Mouse (Mus musculus): ENCODE measurements around the gene C2cd5. TPM values are rescaled to one million over a fixed set of nuclear protein-coding genes. Genes with fewer than 3 reads are reported as not detected.

C2cd5 gene
- polyA plus RNA-seq, 1 experiment from 2014 or later: 48.1 TPM

- Histone ChIP-seq H3K36me3 (peaks cover 8% of the 10 kb centered on the region; the same call in 1 of the 2 replicates), H3K27me3 (replicated peaks) (no peaks in the 10 kb centered on the region), H3K27ac (no peak overlapping the region), H3K9me3 (no peaks in the 10 kb centered on the region), H3K4me1 (peaks cover 22% of the 10 kb centered on the region), H3K4me2 (replicated peaks) (peak overlapping the region; percentile 86), H3K9ac (peak overlapping the region; percentile 36; the same call in 1 of the 2 replicates), H3K4me3 (peak overlapping the region; percentile 76)
- 57% methylated on average over 10 of the region's 10 CpGs for WGBS
- no peak for ATAC-seq (ENCODE audit: low FRiP score, low read depth)
Observed at GRCm38 (mm10) chr6:142962476-142962875, 137.5 kb downstream of the C2cd5 start.

- Histone ChIP-seq H3K27ac (no peak overlapping the region), H3K4me1 (peaks cover 22% of the 10 kb centered on the region), H3K36me3 (peaks cover 8% of the 10 kb centered on the region; the same call in 1 of the 2 replicates), H3K9me3 (no peaks in the 10 kb centered on the region), H3K4me3 (peak overlapping the region; percentile 76), H3K4me2 (replicated peaks) (peak overlapping the region; percentile 86), H3K27me3 (replicated peaks) (no peaks in the 10 kb centered on the region), H3K9ac (0 out of 2 replicates have a peak overlapping the region, but pooled peaks have one; percentile 6)
- ATAC-seq (ENCODE audit: low FRiP score, low read depth): no peak
- 64% methylated on average over 9 of the region's 9 CpGs for whole genome bisulfite sequencing
Observed at GRCm38 (mm10) chr6:142961721-142962455, 138.1 kb downstream of the C2cd5 start.

Other genes with a start within 250 kb of the C2cd5 start
- 11.6 and 12.8 TPM in 2 replicates for gene St8sia1, start 135.7 kb downstream of the C2cd5 start, polyA plus RNA-seq (2016; fragmentation: Nextera tagmentation; extraction: Ambion mirVana)
- 37.8 and 40.8 TPM in 2 replicates for gene Etnk1, start 67.1 kb upstream of the C2cd5 start, polyA plus RNA-seq (2016; fragmentation: Nextera tagmentation; extraction: Ambion mirVana)